Mouse (Mus musculus): ENCODE data around the gene Zfpl1. TPM values are rescaled to one million over a fixed set of nuclear protein-coding genes. Genes with fewer than 3 reads are reported as not detected.

Zfpl1 gene
- polyA plus RNA-seq, 1 experiment from 2014 or later = 28.5 TPM

- no peak overlapping the region for H3K4me3 ChIP-seq
- H3K9ac ChIP-seq = no peak overlapping the region
- H3K4me1 ChIP-seq = 0 out of 2 replicates have a peak, but pooled peaks cover 5% of the 10 kb centered on the region
- H3K36me3 ChIP-seq = no peaks in the 10 kb centered on the region
- H3K27ac ChIP-seq = no peak overlapping the region
- ATAC-seq = no peak
- no peaks in the 10 kb centered on the region for H3K9me3 ChIP-seq (replicated peaks)
- H3K27me3 ChIP-seq (replicated peaks) = 0 out of 2 replicates have a peak, but pooled peaks cover 5% of the 10 kb centered on the region
- no peak overlapping the region for H3K4me2 ChIP-seq
- 48% methylated on average over 9 of the region's 9 CpGs for WGBS (ENCODE audit: insufficient replicate concordance)
These were observed 48.7 kb downstream of the Zfpl1 start for GRCm38 (mm10) chr19:6035966-6036585.

Small RNAs within 50 kb of the gene (microRNA-seq; reads per million reads assigned to microRNA genes)
- gene Mir6988 = 1.4 reads per million

Other genes starting within 250 kb of the Zfpl1 start
- gene Frmd8, start 209.7 kb downstream of the Zfpl1 start, polyA plus RNA-seq (2016; fragmentation: Nextera tagmentation; extraction: Ambion mirVana) = 22.1 and 24.2 TPM in 2 replicates
- gene Slc25a45, start 207.1 kb downstream of the Zfpl1 start, polyA plus RNA-seq (2016; fragmentation: Nextera tagmentation; extraction: Ambion mirVana) = 7.5 and 7.7 TPM in 2 replicates
- gene Tigd3, start 190.8 kb downstream of the Zfpl1 start, polyA plus RNA-seq (2016; fragmentation: Nextera tagmentation; extraction: Ambion mirVana) = 3.2 and 3.5 TPM in 2 replicates
- gene Dpf2, start 171.9 kb downstream of the Zfpl1 start, polyA plus RNA-seq (2016; fragmentation: Nextera tagmentation; extraction: Ambion mirVana) = 73.2 and 74.9 TPM in 2 replicates
- 3.4 and 3.6 TPM in 2 replicates for gene Cdc42ep2, start 160.1 kb downstream of the Zfpl1 start, polyA plus RNA-seq (2016; fragmentation: Nextera tagmentation; extraction: Ambion mirVana)
- 79.7 and 83.2 TPM in 2 replicates for gene Pola2, start 120.8 kb downstream of the Zfpl1 start, polyA plus RNA-seq (2016; fragmentation: Nextera tagmentation; extraction: Ambion mirVana)
- gene Slc22a20, start 98.8 kb downstream of the Zfpl1 start, polyA plus RNA-seq (2016; fragmentation: Nextera tagmentation; extraction: Ambion mirVana) = not detected in 2 replicates
- gene Capn1, start 69.1 kb downstream of the Zfpl1 start, polyA plus RNA-seq (2016; fragmentation: Nextera tagmentation; extraction: Ambion mirVana) = 37.7 and 38.5 TPM in 2 replicates
- gene Syvn1, start 38.4 kb downstream of the Zfpl1 start, polyA plus RNA-seq (2016; fragmentation: Nextera tagmentation; extraction: Ambion mirVana) = 17.4 and 19.4 TPM in 2 replicates
- gene Mrpl49, start 27.2 kb downstream of the Zfpl1 start, polyA plus RNA-seq (2016; fragmentation: Nextera tagmentation; extraction: Ambion mirVana) = 58.0 and 62.7 TPM in 2 replicates
- 699 and 700 TPM in 2 replicates for gene Fau, start 27.1 kb downstream of the Zfpl1 start, polyA plus RNA-seq (2016; fragmentation: Nextera tagmentation; extraction: Ambion mirVana)
- 31.1 and 31.8 TPM in 2 replicates for gene Znhit2, start 23.8 kb downstream of the Zfpl1 start, polyA plus RNA-seq (2016; fragmentation: Nextera tagmentation; extraction: Ambion mirVana)
- gene Tm7sf2, start 16.6 kb downstream of the Zfpl1 start, polyA plus RNA-seq (2016; fragmentation: Nextera tagmentation; extraction: Ambion mirVana) = 30.0 and 31.4 TPM in 2 replicates
- 35.8 and 39.9 TPM in 2 replicates for gene Vps51, start 7.7 kb downstream of the Zfpl1 start, polyA plus RNA-seq (2016; fragmentation: Nextera tagmentation; extraction: Ambion mirVana)
- gene Tmem262, start 4.9 kb downstream of the Zfpl1 start, polyA plus RNA-seq (2016; fragmentation: Nextera tagmentation; extraction: Ambion mirVana) = not detected in 2 replicates
- gene Gm28374, start 2.7 kb downstream of the Zfpl1 start, polyA plus RNA-seq (2016; fragmentation: Nextera tagmentation; extraction: Ambion mirVana) = 0.37 and 1.4 TPM in 2 replicates
- gene Cdca5, start within 50 bp of the Zfpl1 start, polyA plus RNA-seq (2016; fragmentation: Nextera tagmentation; extraction: Ambion mirVana) = 36.2 and 42.2 TPM in 2 replicates
- 0.20 and 0.59 TPM in 2 replicates for gene AC131692.1, start 9.5 kb upstream of the Zfpl1 start, polyA plus RNA-seq (2016; fragmentation: Nextera tagmentation; extraction: Ambion mirVana)
- gene Naaladl1, start 20.8 kb upstream of the Zfpl1 start, polyA plus RNA-seq (2016; fragmentation: Nextera tagmentation; extraction: Ambion mirVana) = 2.6 and 2.8 TPM in 2 replicates
- gene Sac3d1, start 33.7 kb upstream of the Zfpl1 start, polyA plus RNA-seq (2016; fragmentation: Nextera tagmentation; extraction: Ambion mirVana) = 38.8 and 41.6 TPM in 2 replicates
- 41.7 and 44.7 TPM in 2 replicates for gene Snx15, start 43.3 kb upstream of the Zfpl1 start, polyA plus RNA-seq (2016; fragmentation: Nextera tagmentation; extraction: Ambion mirVana)
- gene Batf2, start 56.0 kb upstream of the Zfpl1 start, polyA plus RNA-seq (2016; fragmentation: Nextera tagmentation; extraction: Ambion mirVana) = 0.10 and 0.15 TPM in 2 replicates
- 46.1 and 47.7 TPM in 2 replicates for gene Arl2, start 56.6 kb upstream of the Zfpl1 start, polyA plus RNA-seq (2016; fragmentation: Nextera tagmentation; extraction: Ambion mirVana)
- gene Majin, start 99.4 kb upstream of the Zfpl1 start, polyA plus RNA-seq (2016; fragmentation: Nextera tagmentation; extraction: Ambion mirVana) = not detected in 2 replicates
- gene Gpha2, start 141.4 kb upstream of the Zfpl1 start, polyA plus RNA-seq (2016; fragmentation: Nextera tagmentation; extraction: Ambion mirVana) = not detected in 2 replicates
- gene Ppp2r5b, start 150.9 kb upstream of the Zfpl1 start, polyA plus RNA-seq (2016; fragmentation: Nextera tagmentation; extraction: Ambion mirVana) = 6.4 TPM in 2 replicates
- gene Atg2a, start 156.7 kb upstream of the Zfpl1 start, polyA plus RNA-seq (2016; fragmentation: Nextera tagmentation; extraction: Ambion mirVana) = 7.1 and 8.2 TPM in 2 replicates
- gene Ehd1, start 191.8 kb upstream of the Zfpl1 start, polyA plus RNA-seq (2016; fragmentation: Nextera tagmentation; extraction: Ambion mirVana) = 85.4 and 91.9 TPM in 2 replicates
- 0.20 TPM in 2 replicates for gene Cdc42bpg, start 221.5 kb upstream of the Zfpl1 start, polyA plus RNA-seq (2016; fragmentation: Nextera tagmentation; extraction: Ambion mirVana)